Mouse (Mus musculus): ENCODE measurements around the gene Cidec.

Cidec gene

DNA sequence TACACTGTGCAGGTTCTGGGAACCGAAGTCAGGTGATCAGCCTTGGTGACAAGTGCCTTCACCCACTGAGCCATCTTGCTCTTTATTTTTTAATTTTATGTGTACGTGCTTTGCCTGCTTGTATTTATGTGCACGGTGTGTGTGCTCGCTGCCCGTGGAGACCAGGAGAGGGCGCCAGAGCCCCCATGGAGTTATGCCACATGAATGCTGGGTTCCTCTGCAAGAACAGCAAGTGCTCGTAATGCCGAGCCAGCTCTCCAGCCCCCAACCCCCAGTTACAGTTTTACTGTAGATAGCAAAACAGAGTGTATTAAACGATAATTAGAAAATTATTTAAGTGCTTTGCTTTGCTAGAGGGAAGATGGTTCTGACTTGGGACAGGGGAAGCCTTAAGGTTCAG lies 28.9 kb downstream of the Cidec start:
- no peak for DNase-seq (ENCODE audit: low spot score in 2 of 2)

DNA sequence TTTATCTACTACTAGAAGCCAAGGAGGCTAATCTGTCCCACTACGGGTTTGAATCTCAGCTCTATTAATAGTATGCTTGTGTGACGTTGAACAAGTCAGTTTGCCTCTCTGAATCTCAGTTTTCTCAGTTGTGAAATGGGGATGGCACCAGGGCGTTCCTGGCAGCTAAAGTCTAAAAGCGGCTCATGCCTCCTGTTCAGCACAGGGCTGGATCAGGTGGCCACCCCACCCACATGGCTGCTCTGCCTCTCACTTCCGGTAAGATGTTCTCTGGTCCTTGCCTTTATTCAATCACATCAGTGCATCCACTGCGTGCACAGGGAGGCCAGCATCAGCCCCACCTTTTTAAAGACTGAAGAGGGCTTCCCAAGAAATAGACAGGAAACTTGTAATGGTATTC lies 30.1 kb downstream of the Cidec start:
- no peak for DNase-seq (ENCODE audit: low spot score in 2 of 2)

DNA sequence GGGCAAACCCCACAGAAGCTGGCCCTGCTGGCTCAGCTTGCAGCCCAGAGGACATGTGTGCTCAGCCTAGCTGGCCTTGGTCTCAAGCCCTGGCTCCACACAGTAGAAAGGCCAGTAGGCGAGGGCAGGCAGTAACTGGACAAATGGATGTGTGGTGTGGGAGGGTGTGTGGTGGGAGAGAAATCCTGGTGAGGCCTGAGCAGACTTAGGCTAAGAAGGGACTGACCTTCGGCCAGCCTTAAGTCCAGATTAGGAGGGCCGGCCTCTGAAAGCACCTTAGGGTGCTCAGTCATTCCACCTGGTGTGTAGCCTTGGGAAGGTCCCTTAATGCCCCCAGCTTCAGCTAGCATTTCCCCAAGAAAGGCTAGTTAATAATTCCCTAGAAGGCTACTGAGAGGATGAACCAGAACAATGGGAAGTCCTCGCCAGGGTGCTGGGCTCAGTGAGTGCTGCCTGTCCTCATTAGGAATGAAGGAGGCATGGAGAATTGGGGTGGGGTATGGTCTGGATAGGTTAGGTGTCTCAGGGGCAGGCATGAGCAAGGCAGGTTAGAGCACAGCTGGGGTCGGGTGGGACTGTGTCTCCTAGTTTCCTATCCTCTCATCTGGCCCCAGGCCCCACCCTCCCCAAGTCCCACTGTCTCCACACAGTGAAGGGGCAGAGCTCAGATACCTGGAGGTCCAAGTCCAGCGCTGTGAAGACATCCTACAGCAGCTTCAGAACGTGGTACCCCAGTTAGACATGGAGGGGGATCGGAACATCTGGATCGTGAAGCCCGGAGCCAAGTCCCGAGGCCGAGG lies 30.7 kb downstream of the Cidec start:
- no peak for DNase-seq (ENCODE audit: low spot score in 2 of 2)

DNA sequence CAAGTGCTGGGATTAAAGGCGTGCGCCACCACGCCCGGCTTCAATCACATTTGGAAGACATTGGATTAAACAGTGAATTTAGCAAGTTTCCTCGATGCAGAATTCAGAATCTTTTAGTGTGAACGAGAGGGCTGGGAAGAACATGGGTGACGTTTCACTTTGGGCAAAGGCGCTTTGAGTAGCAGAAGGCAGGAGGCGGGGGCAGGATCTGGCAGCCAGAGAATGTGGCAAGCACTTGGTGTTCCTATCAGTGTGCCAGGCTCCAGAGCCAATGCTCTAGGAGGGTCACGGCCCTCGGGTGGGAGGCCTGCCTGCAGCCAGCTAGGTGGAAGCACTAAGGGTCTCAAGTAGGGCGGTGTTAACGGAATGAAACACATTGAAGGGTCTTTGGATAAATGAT lies 33.5 kb downstream of the Cidec start:
- DNase-seq (ENCODE audit: low spot score in 2 of 2) = no peak

DNA sequence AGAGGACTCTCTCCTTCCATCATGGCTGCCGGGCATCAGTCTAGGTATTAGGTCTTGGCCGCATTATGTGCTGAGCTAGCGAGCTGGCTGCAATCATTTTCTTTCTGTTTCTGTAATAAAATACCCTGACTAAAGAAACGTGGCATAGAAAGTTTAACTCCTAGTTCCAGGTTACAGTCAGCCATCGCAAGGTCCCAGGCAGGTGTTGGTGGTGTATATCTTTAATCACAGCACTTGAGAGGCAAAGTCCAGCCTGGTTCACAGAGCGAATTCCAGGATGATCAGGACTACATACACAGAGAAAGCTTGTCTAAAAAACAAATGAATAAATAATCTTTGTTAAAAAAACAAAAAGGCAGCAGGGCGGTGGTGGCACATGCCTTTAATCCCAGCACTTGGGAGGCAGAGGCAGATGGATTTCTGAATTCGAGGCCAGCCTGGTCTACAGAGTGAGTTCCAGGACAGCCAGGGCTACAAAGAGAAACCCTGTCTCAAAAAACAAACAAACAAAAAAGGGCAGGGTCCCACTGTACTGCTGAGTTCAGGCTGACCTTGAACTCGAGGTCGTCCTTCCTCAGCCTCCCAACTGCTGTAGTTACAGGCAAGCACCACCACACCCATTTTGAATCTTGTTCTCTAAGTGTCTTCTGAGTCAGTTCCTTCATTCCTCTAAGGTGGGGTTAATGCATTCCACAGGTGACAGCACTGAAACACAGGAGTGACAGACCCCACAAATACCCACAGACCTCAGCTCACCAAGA lies 39.1 kb downstream of the Cidec start:
- DNase-seq (ENCODE audit: low spot score in 2 of 2) = no peak

DNA sequence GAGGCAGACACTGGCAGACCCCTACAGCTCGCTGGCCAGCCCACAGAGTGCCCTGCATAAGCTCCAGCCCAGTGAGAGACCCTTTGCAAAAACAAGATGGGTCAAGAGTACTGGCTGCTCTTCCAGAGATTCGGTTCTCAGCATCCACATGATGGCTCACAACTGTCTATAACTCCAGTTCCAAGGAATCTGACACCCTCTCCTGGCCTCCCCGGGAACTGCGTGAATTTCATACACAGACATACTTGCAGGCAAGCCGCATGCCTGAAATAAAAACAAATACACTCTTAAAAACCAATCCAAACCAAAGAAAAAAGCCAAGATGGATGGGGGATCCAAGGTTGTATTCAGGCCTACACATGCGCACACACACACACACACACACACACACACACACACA lies 40.1 kb downstream of the Cidec start:
- no peak for DNase-seq (ENCODE audit: low spot score in 2 of 2)

DNA sequence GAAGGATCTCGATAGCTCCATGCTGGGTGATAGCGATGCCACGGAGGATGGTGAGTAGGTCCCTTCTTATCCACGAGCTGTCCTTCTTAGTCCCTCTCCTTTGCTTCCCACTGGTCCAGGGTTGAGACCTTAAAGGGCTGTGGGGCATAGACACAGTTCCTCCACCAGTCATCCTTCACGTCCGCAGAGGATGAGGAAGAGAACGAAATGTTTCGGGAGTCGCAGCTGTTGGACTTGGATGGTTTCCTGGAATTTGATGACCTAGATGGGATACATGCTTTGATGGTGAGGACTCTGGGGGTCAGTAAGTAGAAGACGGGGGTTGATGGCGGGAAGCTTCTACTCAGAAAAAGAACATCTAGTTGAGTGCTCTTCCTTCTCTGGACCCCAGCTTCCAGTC lies 40.7 kb downstream of the Cidec start:
- DNase-seq (ENCODE audit: low spot score in 2 of 2) = no peak

DNA sequence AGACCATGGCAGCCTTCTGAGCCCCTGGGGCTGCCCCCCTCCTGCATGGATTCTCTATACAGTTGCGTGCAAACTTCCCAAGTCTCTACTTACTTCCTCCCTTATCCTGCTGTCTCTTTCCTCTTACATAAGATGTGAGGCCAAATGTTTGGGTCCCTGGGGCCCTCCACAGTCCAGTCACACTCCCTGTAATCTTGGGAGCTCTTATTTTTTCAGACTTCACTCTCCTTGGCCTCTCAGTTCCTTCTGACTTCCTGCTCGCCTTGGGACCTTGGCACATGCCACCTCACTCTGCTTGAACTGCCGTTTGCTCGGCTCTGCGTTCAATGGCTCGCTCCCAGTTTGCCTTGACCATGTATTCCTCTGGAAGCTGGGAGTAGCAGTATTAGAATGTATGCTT lies 41.6 kb downstream of the Cidec start:
- DNase-seq (ENCODE audit: low spot score in 2 of 2) = no peak

DNA sequence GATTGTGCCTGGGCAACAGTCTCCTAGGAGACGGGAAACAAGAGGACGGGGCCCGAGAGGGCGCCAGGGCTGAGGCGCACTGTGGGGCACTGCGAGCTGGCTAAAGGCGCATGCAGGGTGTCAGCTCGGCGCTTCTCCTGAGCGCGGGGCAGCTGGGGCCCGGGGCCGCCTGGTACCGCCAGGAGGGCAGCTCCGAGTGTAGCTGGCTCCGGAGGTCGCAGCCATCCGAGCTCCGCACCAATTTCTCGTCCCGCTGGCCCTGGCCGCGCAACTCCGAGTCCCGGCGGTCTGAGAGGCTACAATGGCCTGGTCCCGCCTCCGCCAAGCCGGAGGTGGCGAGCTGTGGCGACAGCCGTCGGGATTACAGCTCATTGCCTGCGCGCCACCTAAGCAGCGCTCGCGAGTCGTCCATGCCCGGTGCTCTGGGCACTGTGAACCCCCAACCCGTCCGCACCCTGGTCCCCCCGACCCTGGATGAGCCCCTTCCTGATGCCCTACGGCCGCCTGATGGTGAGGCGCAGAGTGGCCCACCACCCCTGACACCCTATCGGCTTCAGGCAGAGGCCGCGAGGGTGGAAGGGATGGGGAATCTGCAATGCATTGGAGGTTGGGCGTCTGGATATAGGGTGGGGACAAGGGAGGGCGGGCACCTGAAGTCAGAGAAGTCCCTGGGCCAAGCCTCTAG lies 43.0 kb downstream of the Cidec start:
- DNase-seq (ENCODE audit: low spot score in 2 of 2) = peak; percentile 13 to 31

DNA sequence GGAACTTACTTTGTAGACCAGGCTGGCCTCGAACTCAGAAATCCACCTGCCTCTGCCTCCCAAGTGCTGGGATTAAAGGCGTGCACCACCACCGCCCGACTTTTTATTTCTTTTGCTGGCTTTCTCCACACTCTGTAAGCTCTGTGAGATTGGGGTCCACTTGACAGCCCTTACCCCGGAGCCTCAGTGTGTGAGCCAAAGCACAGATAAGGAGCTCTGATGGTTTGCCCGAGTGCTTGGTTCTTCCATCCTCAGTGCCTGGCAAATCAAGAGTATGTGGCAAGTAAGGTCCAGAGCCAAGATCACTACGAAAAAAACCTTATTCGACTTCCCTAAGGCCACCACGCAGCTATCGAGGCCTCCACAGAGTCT lies 43.6 kb downstream of the Cidec start:
- no peak for DNase-seq (ENCODE audit: low spot score in 2 of 2)

DNA sequence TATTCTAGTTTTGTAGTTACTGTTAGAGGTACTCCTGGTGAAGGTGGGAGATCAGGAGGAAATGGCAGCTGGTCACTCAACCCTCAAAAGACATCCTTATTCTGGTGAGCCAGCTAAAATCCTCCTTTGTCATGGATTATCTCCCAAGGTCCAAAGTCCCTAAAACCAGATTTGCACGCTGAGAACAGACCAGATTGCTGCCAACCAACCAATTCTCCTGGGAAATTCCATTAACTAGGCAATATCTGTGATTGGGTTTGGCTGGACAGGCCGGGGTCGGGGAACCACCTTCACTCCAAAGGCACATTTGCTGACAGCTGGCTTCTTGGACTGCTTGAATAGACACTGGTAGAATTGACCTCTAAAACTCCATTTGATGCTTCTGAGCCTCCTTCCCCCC lies 44.8 kb downstream of the Cidec start:
- DNase-seq (ENCODE audit: low spot score in 2 of 2) = no peak

DNA sequence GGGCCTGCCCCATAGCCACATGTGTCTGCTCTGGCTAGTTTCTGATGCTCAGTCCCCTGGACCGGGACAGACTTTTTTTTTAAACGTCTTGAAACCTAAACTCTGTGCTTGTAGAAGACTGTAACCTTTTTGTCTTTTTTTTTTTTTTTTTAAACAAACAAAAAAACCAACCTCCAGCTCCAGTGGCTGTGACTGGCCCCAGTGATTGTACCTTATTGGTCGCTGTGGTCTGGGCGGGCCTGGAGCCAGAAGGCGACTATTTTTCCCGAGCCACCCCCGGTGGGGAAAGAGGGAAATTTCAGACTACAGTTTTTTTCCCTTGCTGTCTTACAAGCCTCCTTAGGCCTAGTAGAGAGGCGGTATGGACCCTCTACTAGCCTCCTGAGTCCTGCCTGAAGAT lies 46.6 kb downstream of the Cidec start, which contains the start of gene Ttll3:
Gene Ttll3, plus strand, starts transcription at position 301 of the 400 bp plus-strand sequence.
- DNase-seq (ENCODE audit: low spot score in 2 of 2) = no peak

DNA sequence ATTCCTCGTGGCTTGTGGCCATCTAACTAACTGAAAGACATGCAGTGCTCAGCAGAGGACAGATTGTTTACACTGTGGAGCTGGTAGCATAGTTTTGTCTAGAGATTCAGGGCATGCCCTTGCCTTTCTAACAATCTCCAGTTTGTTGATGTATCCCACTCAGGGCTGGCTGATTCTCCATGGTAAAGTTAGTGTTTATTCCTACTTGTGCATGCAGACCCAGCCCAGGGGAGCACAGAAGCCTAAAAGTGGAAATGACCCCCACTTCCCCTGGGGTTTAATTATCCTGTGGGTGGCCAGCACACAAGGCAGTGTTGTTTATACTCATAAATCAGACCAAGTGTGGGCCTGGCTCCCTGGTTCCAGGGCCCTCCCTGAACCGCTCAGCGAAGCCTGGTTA lies 49.5 kb downstream of the Cidec start:
- no peak for DNase-seq (ENCODE audit: low spot score in 2 of 2)

DNA sequence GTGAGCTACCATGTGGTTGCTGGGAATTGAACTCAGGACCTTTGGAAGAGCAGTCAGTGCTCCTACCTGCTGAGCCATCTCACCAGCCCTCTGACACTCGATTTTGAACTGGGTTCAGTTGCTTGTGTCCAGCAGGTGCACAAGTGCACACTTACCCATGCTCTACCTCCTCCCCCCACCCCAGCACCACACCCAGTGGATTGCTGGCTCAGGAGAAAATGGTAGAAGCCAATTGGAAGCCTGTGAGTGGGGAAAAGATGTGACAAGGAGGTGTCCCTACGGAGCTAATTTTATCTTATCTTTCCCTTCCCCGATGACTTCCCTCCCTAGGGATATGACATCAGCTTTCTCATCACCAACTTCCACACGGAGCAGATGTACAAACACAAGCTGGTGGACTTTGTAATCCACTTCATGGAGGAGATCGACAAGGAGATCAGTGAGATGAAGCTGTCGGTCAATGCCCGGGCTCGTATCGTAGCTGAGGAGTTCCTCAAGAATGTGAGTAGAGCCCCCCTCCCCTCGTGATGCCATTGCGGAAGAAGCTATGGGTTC lies 50.3 kb downstream of the Cidec start:
- DNase-seq (ENCODE audit: low spot score in 2 of 2) = no peak

DNA sequence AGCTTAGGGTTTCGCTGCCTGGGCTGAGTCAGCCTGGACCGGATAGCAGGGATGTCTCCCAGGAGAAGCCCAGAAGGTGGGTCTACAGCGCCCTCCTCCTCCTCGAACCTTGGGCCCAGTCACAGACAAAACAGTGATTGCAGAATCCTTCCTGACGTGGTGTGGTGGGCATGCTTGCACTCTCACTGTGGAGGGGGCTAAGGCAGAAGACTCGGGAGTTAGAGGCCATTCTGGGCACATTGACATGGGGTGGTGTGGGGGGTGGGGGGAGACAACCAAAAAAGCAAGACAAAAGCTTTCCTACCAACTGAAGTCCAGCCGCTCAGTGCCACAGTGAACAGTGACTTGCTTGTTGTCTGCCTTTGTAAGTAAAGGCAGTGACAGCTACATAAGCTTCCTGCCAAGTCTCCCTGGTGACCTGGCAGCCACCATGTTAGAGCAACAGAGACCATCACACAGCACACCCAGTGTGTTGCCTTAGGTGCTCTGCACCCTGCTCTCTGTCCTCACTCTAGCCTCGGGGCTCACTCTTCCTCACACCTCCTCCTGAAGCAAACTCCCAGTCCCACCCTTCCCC lies 51.1 kb downstream of the Cidec start:
- no peak for DNase-seq (ENCODE audit: low spot score in 2 of 2)

DNA sequence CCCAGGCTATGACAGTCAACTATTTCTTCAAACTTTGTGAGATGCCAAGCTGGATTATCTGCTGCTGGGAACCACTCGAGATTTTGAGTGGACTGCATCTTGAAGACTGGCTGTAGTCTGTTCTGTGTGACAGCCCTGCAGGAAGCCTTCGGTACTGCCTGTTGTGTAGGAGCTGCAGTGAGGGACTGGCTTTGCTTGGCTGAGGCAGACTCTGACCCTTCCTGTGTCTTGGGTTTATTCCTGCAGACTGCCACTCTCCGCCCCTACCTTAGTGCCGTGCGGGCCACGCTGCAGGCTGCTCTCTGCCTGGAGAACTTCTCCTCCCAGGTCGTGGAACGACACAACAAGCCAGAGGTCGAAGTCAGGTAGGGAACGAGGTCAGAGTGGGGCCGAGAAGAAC lies 55.1 kb downstream of the Cidec start:
- DNase-seq (ENCODE audit: low spot score in 2 of 2) = no peak

DNA sequence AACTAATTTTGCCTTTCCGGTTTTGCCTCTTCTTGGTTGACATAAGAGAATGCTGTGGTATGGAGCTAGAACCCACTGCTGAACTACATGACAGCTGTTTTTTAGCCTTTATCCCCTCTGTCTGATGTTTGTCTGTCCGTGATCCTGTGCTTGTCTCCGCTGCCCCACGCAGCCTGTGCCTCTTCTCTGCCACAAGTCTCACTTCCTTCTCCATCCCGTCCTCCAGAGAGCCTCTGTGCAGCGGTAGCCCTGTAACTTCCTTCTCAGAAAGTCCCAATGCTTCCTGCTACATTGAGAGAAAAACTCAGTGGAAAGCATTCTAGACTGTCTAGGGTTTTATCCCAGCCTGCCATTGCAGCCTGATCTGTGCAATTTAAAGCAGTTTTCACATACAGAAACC lies 56.3 kb downstream of the Cidec start:
- DNase-seq (ENCODE audit: low spot score in 2 of 2) = no peak

DNA sequence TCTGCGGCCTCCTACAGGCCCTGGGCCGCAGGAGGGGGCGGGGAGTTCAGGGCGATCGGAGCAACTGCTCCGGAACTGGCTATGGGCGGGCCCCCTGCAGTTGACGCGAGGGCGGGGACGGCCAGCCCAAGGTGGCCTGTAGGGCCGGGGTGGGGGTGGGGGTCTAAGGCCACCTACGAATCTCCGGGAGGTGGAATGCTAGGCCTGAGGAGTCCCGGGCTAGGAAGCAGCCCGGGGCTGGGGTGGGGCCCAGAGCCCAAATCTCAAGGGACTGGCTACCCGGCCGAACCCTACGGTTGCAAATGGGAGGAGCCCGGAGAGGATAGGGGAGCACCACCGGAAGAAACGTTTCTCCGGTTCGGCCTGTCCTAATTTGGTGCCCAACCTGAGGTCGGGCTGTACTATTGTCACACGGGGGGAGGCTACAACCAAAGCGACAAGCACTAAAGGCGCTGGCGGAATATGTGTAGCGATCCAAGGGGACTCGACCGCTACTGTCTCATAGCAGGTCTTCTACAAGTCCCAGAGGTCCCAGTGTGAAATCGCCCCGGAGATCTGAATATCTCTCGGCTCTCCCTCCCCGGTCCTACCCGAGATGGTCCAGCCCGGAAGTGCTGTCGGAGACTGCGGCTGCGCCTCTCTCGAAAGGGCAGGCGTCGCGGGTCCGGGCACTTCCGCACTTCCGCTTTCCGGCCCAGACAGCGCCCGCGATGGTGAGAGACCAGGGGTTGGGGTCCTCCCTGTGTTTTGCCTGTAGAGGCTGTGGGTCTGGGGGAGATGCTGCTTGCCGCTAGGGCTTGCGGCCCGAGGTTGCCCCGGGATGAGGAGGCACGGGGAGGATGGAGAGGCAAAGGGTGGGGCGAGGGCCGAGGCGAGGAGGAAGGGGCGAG lies 57.8 kb downstream of the Cidec start, which contains the start of the genes Tada3 and Arpc4:
Gene Tada3, minus strand, starts transcription at position 388 of the 890 bp plus-strand sequence.
Gene Arpc4, plus strand, starts transcription at position 620 of the 890 bp plus-strand sequence.
- DNase-seq (ENCODE audit: low spot score in 2 of 2) = peak; percentile 85 to 89

DNA sequence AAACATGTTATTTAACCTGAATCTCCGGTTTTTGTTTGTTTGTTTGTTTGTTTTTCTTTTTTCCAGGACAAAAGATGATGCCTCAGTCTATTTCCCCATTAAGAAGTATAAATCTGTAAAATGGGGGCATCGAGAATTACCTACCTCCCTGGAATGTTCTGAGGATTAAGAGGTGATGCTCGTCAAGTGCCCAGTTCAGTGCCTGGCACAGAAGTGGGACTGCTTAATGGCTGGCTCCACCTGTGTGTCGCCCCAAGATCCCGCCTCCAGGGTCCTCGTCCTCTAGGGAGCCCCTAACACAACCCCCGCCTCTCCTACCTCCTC lies 58.4 kb downstream of the Cidec start:
- DNase-seq (ENCODE audit: low spot score in 2 of 2) = no peak
